Mouse (Mus musculus) mesoderm, embryonic 11.5 days (tissue): ENCODE measurements around the gene Paics.
A peak's percentile ranks its signal among the peaks of the same experiment; 100 is the strongest.

ENCODE experiments used
- DNase-seq: peaks from one replicate; pipeline ENCODE4 v3.0.0-alpha.2; 2012; ENCODE audit warnings: low read depth, low spot score

Gene Paics

DNA sequence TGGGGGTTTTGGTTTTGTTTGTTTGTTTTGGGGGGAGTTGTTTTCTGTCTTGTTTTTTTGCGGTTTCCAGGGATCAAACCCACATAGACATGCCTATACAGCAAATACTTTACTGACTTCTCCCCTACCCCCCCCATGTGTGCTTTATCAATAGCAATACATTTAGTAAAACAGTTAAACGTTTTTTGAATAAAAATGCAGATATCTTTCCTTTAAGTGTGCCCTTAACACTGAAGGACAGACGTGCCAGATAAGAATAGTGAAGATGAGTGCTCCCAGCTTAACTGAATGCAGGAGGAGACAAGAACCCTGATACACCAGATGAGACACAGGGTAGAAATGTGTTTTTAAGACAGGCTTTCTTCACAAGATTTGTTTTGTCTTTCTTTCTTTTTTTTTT lies 60.0 kb downstream of the Paics start:
- no peak for DNase-seq

DNA sequence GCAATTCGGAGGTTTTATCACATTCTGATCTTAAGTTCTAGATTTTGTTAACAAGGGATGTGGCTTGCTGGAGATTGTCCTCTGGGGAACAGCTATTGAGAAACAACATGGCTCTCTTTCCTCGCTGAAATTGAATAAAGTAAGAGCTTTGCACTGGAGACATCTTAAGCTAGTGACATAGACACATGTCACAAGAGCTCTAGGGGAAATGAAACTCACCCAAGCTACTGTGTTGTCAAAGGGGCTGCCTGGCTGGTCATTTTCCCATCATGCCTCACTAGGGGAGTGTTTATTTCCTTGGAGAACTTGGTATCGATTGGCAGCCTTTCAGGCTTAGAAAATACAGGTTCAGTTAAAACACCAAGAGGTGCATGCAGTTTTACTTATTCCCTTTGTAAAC lies 62.1 kb downstream of the Paics start:
- no peak for DNase-seq

DNA sequence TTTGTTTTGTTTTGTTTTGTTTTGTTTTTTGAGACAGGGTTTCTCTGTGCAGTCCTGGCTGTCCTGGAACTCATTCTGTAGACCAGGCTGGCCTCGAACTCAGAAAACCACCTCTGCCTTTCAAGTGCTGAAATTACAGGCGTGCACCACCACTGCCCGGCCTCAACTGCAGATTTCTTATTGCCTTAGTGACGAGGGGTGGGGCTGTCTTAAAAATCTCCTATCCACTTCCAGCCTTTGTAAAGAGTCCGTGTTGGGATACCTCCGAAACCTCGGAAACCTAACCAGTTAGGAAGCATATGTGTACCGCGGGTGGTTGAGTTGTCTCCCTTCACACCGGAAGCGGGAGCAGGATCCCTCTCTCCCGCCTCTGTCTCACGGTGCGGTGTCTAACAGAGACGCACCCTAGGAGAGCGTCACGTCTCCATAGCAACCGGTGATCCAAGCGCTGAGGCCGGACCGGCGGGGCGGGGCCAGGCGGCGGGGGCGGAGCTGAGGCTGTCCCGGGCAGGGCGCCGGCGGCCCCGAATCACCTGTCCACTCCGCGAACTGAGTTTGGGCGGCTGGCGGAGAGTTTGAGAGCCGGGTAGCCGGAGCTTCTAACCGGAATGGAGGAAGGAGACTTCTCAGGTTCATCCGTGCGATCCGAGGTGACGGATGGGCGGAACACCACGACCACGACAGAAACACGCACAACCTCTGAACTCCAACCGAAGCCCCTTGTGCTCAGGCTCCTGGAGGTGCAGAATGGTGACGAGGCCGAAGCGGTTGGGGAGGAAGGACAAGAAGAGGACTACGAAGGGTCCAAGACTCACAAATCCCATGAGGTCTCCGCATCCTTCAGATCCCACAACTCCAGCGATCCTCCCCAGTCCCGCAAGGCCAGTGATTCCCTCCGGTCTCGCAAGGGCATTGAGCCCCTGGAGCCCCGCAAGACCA lies 64.7 kb downstream of the Paics start, which contains the start of gene Thegl:
Gene Thegl (plus strand): TSS at position 480 of the 939 bp plus-strand sequence.
- peak; percentile 90 for DNase-seq
